Mouse (Mus musculus) cerebral cortex, adult 2 months (tissue): ENCODE measurements around the gene Fam163a.

Source experiments
- WGBS: fragments of 180-500 bp; shearing (Covaris S2); methylation state at CpG from one replicate; pipeline ENCODE4 v1.1.7; 2018; 5-methylcytosine and 5-hydroxymethylcytosine counted together

Fam163a gene

GRCm38 (mm10) chr1:156077655-156078054 is 127.2 kb downstream of the Fam163a start:
- WGBS = 74% methylated on average over 3 of the region's 3 CpGs

GRCm38 (mm10) chr1:156076474-156076873 is 128.4 kb downstream of the Fam163a start:
- WGBS = 63% methylated on average over 4 of the region's 4 CpGs

DNA sequence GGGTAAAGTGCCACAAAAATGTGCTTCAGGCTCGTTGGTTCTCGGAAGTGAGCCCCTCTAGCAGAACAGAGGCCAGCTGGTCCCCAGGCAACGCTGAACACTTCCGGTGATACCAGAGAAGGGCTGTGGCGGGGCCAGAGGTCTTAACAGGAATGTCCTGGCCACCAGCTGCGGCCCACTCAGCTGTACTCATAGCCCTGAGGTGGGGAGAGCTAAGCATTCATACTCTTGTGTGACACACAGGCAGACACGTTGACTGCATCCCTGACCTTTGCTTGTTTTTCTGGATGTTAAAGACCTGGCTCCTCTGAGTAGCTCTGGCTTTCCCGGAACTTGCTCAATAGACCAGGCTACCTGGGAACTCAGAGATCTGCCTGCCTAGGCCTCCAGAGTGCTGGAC is 130.3 kb downstream of the Fam163a start:
- WGBS = 73% methylated on average over 8 of the region's 8 CpGs

DNA sequence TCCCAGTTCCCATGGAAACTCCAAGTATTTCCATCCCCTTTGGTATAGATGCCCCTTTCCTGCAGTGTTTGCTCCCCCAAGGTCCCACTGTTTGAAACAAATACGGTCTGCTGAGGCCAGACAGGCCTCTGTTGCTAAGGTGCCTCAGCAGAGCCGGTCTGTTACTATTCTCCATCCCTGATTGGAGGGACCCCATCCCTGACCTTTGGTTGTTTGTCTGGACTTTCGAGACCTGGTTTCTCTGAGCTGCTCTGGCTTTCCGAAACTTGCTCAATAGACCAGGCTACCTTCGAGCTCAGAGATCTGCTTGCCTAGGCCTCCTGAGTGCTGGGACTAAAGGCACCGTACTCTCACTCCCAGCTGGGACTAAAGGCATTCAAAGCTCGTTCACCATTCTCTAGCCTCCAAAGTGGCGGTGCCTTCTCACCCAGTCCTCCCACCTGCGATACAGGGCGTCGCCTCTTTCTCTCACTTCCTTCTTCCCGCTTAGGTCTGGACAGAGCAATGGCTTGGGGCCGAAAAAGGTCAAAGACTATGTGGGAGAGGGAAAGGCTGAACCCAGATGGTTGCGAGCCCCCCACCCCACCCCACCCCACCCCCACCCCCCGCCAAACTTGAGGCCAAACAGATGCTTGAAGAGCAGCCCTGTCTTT is 131.5 kb downstream of the Fam163a start:
- 77% methylated on average over 15 of the region's 15 CpGs for WGBS

GRCm38 (mm10) chr1:156070106-156070505 is 134.7 kb downstream of the Fam163a start:
- 63% methylated on average over 14 of the region's 14 CpGs for WGBS

DNA sequence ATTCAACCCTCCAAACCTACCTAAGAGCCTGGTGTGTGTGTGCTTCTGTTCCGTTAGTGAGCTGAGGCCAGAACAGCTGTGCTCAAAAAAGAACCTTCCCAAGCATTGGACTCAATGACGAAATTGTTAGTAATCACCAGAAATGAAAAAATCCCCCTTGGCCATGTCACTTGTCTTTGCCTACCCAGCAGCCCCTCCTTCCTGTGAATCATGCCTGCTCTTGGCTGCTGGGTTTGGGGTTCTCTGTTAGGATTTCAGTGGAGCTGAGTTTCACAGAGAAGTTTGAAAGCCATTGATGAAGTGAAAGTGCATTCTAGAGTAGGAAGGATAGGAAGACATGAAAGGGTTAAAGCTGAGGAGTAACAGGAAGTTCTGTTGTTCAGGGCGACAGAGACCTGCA is 138.7 kb downstream of the Fam163a start:
- WGBS = 60% methylated on average over 3 of the region's 3 CpGs

GRCm38 (mm10) chr1:156062193-156062592 is 142.6 kb downstream of the Fam163a start:
- 96% methylated on average over 4 of the region's 4 CpGs for WGBS

GRCm38 (mm10) chr1:156058207-156058606 is 146.6 kb downstream of the Fam163a start:
- 88% methylated on average over 2 of the region's 2 CpGs for WGBS

DNA sequence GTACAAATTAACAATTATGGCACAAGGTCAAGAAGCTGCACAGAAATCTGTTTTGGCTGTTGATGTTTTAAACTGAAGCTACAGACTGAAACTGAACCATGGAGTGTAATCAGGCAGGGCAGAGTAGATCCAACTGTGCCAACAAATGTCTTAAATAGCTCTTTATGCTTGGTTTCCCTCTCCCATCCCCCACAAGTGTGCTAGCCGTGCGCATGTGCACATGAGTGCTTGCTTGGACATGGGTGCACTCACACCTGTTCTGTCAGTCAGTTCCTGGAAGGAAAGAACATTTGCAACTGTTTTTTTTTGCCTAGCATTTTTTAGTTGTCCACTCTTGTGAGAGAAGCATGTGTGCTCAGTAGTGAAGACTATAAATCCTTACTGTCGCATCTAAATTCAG is 158.1 kb downstream of the Fam163a start:
- WGBS = 56% methylated on average over 3 of the region's 3 CpGs

- 76% methylated on average over 5 of the region's 5 CpGs for WGBS
These were observed 160.6 kb downstream of the Fam163a start for GRCm38 (mm10) chr1:156044211-156044611.

DNA sequence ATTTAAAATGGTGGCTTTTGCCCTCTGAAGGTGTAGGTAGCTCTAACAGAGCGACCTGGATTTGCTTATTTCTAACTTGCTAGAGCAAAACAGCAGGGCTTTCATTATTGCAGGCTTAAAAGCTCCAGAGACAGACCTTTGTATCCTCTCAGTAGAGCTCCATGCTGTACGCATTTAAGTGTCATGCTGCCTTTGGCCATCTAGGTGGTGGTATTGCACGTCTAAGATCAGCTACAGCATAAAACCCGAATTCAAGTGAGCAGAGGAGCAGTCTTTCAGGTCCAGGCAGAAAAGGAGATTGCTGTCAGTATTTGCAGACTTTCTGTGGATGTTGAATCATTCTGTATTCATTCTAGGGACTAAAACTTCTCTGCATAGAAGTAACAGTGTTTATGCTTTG is 161.8 kb downstream of the Fam163a start:
- 10% methylated on average over 4 of the region's 4 CpGs for WGBS

DNA sequence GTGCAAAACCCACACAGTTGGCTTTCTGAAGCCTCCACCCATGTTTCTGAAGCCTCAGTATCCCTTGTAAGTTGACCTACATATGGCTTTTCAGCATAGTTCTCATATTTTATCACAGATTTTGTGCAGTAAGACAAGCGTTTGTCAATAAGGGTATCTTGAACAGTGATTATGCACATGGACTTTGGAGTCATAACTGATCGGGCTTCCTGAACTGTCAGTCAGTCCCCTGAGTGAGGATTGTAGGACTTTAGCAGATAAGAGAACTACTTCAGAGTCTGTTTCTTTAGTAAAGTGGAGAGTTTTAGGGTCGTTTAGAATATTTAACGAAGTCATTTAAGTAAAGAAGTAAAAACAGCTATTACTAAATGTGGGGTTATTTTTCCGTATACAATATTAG is 162.3 kb downstream of the Fam163a start:
- 69% methylated on average over 5 of the region's 5 CpGs for WGBS

- 31% methylated on average over 7 of the region's 7 CpGs for WGBS
These were observed 163.2 kb downstream of the Fam163a start for GRCm38 (mm10) chr1:156041451-156042241.

DNA sequence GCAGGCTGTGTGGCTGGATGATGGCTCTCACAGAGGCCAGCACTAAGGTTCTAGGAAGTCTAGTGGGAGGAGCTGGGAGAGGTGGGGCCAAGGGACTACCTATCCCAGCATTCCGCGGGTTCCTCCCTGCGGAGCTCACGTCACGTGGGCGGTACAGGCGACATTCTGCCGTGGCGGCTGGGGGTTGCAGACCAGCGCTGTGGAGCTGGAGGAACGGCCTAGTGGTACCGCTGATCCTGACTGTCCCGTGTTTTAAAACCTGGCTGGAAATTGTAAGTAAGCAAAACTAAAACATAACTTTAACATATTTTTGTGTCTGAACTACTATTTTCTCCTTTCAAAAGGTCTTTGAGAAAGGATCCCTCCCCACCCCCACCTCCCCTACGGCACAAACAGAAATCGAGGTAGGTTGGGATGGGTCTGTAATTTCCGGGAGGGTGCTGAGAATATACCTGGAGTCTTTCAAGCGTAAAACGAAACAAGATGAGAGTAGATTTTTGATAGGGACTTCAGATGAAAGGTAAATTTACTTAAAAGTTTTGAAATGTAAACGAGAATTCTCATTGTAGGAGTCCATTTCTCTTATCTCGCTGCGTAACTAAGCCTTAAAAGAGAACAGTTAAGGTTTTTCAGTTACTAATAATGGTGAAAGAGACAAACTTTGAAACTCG is 164.0 kb downstream of the Fam163a start:
- under 1% methylated on average over 22 of the region's 22 CpGs for WGBS

- 74% methylated on average over 7 of the region's 7 CpGs for WGBS
These were observed 164.8 kb downstream of the Fam163a start for GRCm38 (mm10) chr1:156039989-156040388.

GRCm38 (mm10) chr1:156037144-156037583 is 167.7 kb downstream of the Fam163a start:
- 34% methylated on average over 5 of the region's 5 CpGs for WGBS

DNA sequence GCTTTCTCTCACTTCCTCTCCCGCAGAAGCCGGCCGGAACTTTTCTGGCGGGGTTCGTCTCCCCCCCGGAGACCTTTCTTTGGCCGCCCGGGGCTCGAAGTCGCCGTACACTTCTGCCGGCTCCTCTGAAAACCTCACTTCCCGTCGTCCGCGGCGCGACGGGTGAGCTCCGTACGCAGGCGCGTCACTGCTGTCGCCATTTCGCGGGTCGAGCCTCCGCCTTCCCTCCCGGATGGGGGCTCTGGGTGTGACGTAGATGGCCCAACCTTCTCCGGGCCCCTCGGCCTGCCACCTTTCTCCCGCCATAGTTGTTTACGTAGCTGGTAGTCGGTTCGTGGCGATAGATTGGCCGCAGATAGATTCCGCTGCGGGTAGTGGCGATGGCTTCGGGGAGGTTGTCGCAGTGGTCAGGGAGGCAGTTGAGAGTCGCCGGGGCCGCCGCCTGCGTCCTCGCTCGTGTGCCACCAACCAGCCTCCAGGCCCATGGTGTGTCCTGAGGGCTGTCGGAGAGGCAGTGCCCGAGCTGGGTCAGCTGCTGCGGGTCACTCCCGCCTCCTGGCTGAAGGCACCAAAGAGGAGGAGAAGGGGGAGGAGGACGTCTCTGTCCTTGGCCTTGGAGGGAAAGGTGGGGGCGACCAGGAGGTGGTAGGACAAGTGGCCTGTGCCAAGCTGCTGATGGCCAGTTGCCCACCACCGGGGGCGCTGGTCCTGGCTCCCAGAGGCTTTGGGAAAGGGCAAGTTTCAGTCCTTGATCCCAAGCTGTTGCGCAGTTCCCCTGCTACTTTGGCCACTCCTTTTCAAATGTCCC is 168.7 kb downstream of the Fam163a start, which contains the start of gene Tor1aip1:
Gene Tor1aip1 (minus strand): TSS at position 551 of the 808 bp plus-strand sequence.
- WGBS = under 1% methylated on average over 59 of the region's 59 CpGs

DNA sequence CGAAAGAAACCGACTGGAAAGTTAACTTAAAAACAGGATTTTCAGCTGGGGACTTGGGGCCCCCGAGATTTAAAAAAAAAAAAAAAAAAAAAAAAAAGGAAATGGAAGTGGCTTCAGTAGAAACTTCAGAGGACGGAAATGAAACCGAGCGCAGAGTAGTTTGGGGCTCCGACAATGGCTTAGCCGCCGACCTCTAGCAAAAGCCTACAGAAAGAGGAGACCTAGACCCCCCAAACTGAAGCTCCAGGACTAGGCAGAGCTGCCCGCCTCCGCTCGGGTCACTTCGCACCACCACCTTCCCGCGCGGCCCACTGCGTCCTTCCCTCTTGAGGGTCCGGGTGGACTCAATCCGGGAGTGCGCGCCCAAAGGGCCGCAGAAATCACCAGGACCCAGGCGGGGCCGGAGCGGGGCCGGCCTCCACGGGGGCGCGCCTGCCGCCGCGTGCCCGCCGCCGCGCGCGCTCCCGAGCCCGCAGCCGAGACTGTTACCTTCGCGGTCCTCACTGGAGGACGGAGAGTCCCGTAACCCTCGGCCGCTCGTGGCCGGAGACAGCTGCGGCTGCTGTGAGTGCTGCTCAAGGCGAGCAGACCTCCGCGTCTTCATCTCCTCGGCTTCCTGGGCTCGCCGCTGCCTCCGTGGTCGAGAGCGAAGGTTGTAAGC is 169.4 kb downstream of the Fam163a start, which contains the start of gene Tor1aip2:
Gene Tor1aip2 (plus strand): TSS at position 135 of the 661 bp plus-strand sequence.
- under 1% methylated on average over 59 of the region's 59 CpGs for WGBS

DNA sequence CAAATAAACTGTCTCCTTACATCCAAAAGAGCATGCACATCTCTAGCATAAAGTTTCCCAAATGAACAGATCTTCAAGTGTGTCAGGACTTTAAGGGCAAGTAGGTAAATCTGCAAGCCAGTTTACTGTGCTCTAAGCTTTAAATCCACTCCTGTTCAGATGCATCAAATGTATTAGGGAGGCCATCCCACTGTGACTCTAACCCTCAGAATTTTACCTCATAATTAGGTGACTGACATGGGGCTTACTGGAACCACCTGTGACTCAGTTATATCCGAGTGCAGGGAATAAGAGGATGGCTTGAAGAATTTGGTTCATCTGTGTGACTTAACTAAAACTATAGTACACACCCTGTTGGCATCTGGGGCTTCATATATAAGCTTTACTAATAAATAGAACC is 170.2 kb downstream of the Fam163a start:
- 21% methylated on average over 1 of the region's 1 CpGs for WGBS

GRCm38 (mm10) chr1:156033921-156034320 is 170.9 kb downstream of the Fam163a start:
- WGBS = 95% methylated on average over 7 of the region's 7 CpGs
